Mouse (Mus musculus): ENCODE measurements around the gene Rflna. TPM values are rescaled to one million over a fixed set of nuclear protein-coding genes. Genes with fewer than 3 reads are reported as not detected.
A peak's percentile ranks its signal among the peaks of the same experiment; 100 is the strongest.

Gene Rflna
- polyA plus RNA-seq, 1 experiment from 2014 or later = 2.7 TPM

DNA sequence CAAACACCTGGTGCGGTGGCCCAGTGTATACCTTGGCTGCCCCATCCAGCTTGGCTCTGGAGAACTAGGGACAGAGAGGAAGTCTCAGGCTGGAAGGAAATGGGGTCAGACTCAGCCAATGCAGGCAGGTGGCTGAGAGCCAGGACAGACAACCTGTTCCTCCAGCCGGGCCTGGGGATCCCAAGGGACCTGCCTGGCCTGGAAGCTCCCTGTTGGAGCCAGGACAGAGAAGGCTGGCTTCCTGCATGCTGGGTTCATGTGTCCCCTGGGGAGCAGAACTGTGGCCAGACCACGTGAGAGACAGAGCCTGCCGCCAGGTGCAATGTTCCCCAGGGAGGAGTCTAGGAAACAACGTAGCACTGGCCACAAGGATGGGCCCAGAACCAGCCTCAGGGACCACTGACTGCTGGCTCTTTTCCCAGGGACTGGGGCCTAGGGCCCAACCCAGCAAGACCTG lies 37.1 kb downstream of the Rflna start:
- Histone ChIP-seq H3K4me1 (peaks cover 8% of the 10 kb centered on the region), H3K27ac (peak overlapping the region; percentile 36), H3K9me3 (replicated peaks) (no peaks in the 10 kb centered on the region), H3K36me3 (ENCODE audit: poor library complexity, severe bottlenecking) (peaks cover 93% of the 10 kb centered on the region), H3K4me3 (no peak overlapping the region), H3K9ac (no peak overlapping the region), H3K27me3 (no peaks in the 10 kb centered on the region), H3K4me2 (no peak overlapping the region)
- WGBS = 81% methylated on average over 5 of the region's 5 CpGs
- no peak for ATAC-seq

DNA sequence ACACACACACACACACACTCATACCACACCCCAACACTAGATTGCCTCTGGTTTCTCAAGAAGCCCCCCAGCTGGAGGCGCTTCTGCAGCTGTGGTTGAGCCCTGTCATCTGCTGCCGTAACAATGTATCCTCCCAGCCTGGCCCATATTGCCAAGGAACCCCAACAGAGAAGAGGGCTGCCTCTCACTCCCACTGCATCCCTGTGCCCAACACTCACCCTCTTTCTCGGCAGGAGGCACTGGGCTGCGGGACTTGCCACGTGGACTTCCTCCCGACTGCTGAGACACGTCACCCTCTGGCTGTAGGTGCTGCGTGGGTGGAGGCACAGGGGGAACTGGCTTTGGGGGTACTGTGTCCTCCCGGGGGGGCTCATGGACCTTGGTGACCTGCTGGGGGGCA lies 38.6 kb downstream of the Rflna start:
- Histone ChIP-seq H3K9me3 (replicated peaks) (no peaks in the 10 kb centered on the region), H3K4me2 (no peak overlapping the region), H3K4me1 (peaks cover 21% of the 10 kb centered on the region), H3K9ac (no peak overlapping the region), H3K4me3 (no peak overlapping the region), H3K27ac (peak overlapping the region; percentile 10; the same call in 1 of the 2 replicates), H3K36me3 (ENCODE audit: poor library complexity, severe bottlenecking) (peaks cover 90% of the 10 kb centered on the region), H3K27me3 (no peaks in the 10 kb centered on the region)
- WGBS = 92% methylated on average over 9 of the region's 9 CpGs
- no peak for ATAC-seq

DNA sequence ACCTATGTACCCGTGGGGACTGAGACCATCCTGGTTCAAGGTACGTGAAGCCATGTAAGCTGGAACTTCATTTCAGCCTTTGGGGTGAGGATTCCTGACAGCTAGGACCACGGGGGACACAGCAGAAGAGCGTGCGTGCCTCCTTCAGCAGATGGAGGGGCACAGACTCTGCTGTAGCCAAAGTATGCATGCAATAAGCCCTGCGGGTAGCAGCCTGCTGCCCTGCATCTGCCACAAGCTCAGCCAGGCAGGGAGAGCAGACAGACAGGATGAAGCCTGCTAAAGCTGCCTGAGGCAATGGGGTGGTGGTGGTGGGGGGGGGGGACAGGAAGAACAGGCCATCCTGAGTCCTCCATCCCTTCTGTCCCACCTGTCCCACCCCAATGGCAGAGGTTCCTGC lies 40.4 kb downstream of the Rflna start:
- no peak for ATAC-seq
- Histone ChIP-seq H3K4me2 (no peak overlapping the region), H3K9me3 (replicated peaks) (no peaks in the 10 kb centered on the region), H3K4me1 (peaks cover 22% of the 10 kb centered on the region), H3K27me3 (no peaks in the 10 kb centered on the region), H3K27ac (no peak overlapping the region), H3K9ac (no peak overlapping the region), H3K4me3 (no peak overlapping the region), H3K36me3 (ENCODE audit: poor library complexity, severe bottlenecking) (peaks cover 90% of the 10 kb centered on the region)
- 90% methylated on average over 6 of the region's 6 CpGs for WGBS

DNA sequence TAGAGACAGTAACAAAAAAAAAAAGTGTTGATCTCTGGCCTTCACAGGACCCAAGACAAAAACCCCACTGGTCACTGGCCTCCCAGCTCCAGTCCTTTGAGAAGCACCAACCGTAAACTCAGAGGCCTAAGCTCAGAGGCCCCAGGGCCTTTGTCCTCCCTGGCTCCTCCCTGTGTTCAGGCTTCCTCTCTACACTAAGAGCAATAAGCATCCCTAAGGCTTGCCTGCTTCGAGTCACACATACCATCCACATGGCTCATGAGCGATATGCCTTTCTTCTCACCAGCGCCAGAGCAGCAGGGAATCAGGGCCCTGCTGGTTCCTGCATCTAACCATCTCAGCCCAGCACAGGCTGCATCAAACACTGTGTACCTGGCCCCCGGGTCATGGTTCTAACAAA lies 42.2 kb downstream of the Rflna start:
- Histone ChIP-seq H3K9me3 (replicated peaks) (no peaks in the 10 kb centered on the region), H3K4me1 (peaks cover 22% of the 10 kb centered on the region), H3K9ac (no peak overlapping the region), H3K4me3 (no peak overlapping the region), H3K27me3 (no peaks in the 10 kb centered on the region), H3K4me2 (no peak overlapping the region), H3K27ac (peak overlapping the region; percentile 16; the same call in 1 of the 2 replicates), H3K36me3 (ENCODE audit: poor library complexity, severe bottlenecking) (peaks cover 90% of the 10 kb centered on the region)
- whole genome bisulfite sequencing = 7% methylated on average over 5 of the region's 5 CpGs
- no peak for ATAC-seq

DNA sequence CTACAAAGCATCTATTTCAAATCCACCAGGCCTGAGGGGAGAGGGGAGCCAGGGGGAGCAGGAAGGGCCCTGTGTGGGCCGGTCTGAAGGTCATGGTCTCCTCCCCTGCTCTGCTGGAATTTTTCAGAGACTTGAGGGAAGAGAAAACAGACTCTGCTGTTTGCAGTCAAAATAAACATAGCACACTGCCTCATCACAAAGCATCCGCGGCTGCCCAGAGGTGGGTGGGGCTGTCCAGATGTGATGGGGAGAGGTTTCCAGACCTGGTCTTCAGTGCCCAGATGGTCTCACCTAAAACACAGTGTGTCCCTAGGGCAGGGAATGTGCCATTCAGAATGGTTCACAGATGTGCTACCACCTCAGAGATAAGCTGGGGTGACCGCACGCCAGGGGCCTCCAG lies 43.4 kb downstream of the Rflna start:
- no peak overlapping the region for H3K4me3 ChIP-seq
- peaks cover 89% of the 10 kb centered on the region for H3K36me3 ChIP-seq (ENCODE audit: poor library complexity, severe bottlenecking)
- no peaks in the 10 kb centered on the region for H3K27me3 ChIP-seq
- WGBS = 80% methylated on average over 5 of the region's 5 CpGs
- H3K4me2 ChIP-seq = no peak overlapping the region
- H3K27ac ChIP-seq = no peak overlapping the region
- peaks cover 22% of the 10 kb centered on the region for H3K4me1 ChIP-seq
- ATAC-seq = no peak
- H3K9ac ChIP-seq = no peak overlapping the region
- H3K9me3 ChIP-seq (replicated peaks) = no peaks in the 10 kb centered on the region

DNA sequence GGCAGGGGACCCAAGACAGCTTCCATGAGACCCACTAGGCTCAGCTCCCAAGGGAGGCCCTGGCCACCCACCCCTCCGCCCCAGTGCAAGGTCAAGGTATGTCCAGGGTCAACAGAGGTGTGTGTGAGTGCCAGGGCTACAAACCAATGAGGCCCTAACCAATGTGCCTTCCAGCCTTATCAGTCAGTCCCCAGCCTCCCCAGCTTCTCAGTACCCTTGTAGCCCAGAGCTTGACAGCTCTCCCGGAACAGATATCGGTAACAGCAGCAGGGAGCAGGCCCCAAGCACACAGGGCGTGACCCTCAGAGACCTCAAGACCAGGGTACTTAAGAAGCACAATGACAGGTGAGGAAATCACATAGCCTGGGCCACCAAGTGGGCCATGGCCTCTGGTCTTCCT lies 46.5 kb downstream of the Rflna start:
- no peak for ATAC-seq
- Histone ChIP-seq H3K27ac (no peak overlapping the region), H3K4me1 (peaks cover 35% of the 10 kb centered on the region), H3K36me3 (ENCODE audit: poor library complexity, severe bottlenecking) (peaks cover 85% of the 10 kb centered on the region), H3K9me3 (replicated peaks) (no peaks in the 10 kb centered on the region), H3K9ac (no peak overlapping the region), H3K4me2 (no peak overlapping the region), H3K27me3 (no peaks in the 10 kb centered on the region), H3K4me3 (no peak overlapping the region)
- WGBS = 91% methylated on average over 4 of the region's 4 CpGs

DNA sequence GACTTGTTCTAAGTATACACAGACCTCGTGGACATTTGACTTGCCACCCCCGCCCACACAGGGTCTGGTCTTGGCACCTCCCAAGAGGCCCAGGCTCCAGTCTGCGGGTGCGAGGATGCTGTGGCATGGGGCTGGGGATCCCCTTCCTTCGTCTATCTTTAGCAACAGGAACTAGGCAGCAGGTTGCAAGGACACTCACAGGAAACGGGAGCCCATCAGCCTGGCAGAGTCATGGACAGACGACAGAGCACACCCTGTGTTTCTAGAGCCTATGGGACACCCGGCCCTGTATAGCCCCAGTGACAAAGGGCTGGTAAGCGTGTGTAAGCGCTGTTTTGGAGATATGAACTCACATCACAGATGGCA lies 49.2 kb downstream of the Rflna start:
- H3K4me3 ChIP-seq = no peak overlapping the region
- H3K36me3 ChIP-seq (ENCODE audit: poor library complexity, severe bottlenecking) = peaks cover 78% of the 10 kb centered on the region
- peak overlapping the region; percentile 61 for H3K27ac ChIP-seq
- no peaks in the 10 kb centered on the region for H3K9me3 ChIP-seq (replicated peaks)
- H3K4me2 ChIP-seq = no peak overlapping the region
- no peaks in the 10 kb centered on the region for H3K27me3 ChIP-seq
- H3K4me1 ChIP-seq = peaks cover 32% of the 10 kb centered on the region
- ATAC-seq = peak; percentile 28; the same call in 1 of the 2 replicates
- 0 out of 2 replicates have a peak overlapping the region, but pooled peaks have one; percentile 12 for H3K9ac ChIP-seq
- 82% methylated on average over 10 of the region's 10 CpGs for WGBS

DNA sequence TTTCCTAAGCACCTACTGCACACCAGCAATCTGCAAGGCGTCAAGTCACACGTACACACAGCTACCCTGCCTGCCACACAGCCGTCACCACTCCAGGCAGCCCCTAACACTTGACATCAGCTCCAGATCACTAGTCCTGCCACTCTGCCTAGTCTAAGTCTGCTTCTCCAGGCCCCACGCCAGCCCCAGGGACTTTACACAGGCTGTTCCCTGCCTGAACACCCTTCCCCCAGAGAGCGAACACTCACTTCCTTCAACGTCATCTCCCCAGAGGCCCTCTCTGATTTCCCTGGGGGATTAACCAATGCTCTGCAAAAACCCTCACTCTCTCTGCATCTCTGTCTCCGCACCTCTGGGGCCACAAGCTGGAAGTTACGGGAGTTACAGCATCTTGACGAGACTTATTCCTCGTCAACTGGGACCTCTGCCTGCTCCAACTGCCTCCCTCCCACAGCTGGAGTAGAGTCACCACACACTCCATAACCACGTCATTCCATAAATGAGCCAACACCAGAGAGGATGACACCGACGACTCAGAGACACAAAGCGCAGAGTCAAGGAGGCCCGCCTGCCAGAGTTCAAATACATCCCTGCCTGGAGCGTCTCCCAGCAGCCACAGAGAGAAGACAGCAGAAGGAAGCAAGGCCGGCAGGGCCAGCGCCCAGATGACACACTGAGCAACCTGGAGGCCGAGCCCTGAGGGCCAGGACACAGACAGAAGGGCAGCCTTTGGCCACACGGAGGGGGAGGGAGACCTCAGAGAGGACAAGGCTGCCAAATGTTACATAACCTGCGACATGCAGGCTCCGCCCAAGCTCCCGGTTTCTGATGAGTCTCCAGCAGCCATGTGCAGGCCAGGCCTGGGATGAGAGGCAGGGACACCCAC lies 49.8 kb downstream of the Rflna start:
- H3K27me3 ChIP-seq = no peaks in the 10 kb centered on the region
- H3K4me2 ChIP-seq = no peak overlapping the region
- H3K9me3 ChIP-seq (replicated peaks) = no peaks in the 10 kb centered on the region
- no peak overlapping the region for H3K4me3 ChIP-seq
- 73% methylated on average over 23 of the region's 23 CpGs for WGBS
- peak overlapping the region; percentile 61; the same call in 1 of the 2 replicates for H3K27ac ChIP-seq
- ATAC-seq = peak; percentile 25; the same call in 1 of the 2 replicates
- H3K4me1 ChIP-seq = peaks cover 38% of the 10 kb centered on the region
- H3K36me3 ChIP-seq (ENCODE audit: poor library complexity, severe bottlenecking) = peaks cover 72% of the 10 kb centered on the region
- peak overlapping the region; percentile 12; the same call in 1 of the 2 replicates for H3K9ac ChIP-seq

DNA sequence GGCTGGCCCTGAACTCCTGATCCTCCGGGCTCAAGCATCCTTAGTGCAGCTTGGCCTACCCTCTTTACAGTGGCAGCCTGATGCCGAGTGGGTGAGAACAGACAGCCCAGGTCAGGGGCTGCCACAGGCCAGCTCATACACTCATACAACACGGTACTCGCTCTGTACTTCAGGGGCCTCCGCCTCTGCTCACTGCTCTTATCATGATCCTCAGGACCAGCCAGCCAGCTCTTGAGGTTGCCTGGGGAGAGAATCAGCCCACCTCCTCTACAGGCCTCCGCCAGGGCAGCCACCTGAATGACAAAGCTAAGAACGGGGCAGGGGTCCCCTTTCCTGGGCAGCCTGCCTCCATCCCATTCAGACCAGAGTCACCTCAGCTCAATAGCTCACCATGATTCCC lies 50.6 kb downstream of the Rflna start:
- H3K27ac ChIP-seq = peak overlapping the region; percentile 17; the same call in 1 of the 2 replicates
- H3K9ac ChIP-seq = no peak overlapping the region
- H3K4me3 ChIP-seq = no peak overlapping the region
- no peak overlapping the region for H3K4me2 ChIP-seq
- H3K27me3 ChIP-seq = no peaks in the 10 kb centered on the region
- H3K36me3 ChIP-seq (ENCODE audit: poor library complexity, severe bottlenecking) = peaks cover 64% of the 10 kb centered on the region
- WGBS = 67% methylated on average over 7 of the region's 7 CpGs
- H3K4me1 ChIP-seq = peaks cover 46% of the 10 kb centered on the region
- H3K9me3 ChIP-seq (replicated peaks) = no peaks in the 10 kb centered on the region
- no peak for ATAC-seq

DNA sequence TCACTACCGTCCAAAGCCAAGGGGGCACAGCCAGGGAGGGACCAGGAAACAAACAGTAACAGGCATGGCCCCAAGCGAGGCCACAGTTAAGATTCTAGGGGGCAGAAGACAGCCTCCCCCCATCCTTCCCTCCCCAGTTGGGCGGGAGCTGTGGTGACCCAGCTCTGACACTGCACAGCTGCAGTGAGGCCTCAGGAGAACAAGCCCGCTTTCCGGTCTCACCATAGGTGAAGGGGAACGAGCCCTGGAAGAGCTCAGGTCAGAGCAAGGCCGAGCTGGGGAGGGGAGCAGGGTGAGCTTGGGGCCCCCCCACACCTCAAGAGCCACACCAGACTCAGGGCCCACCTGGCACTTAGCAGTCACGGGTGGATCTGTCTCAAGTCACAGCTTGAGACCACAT lies 52.9 kb downstream of the Rflna start:
- Histone ChIP-seq H3K36me3 (ENCODE audit: poor library complexity, severe bottlenecking) (peaks cover 41% of the 10 kb centered on the region), H3K9me3 (replicated peaks) (no peaks in the 10 kb centered on the region), H3K27ac (no peak overlapping the region), H3K9ac (0 out of 2 replicates have a peak overlapping the region, but pooled peaks have one; percentile 30), H3K27me3 (no peaks in the 10 kb centered on the region), H3K4me1 (peaks cover 65% of the 10 kb centered on the region), H3K4me2 (0 out of 2 replicates have a peak overlapping the region, but pooled peaks have one; percentile 2), H3K4me3 (no peak overlapping the region)
- ATAC-seq = no peak
- 57% methylated on average over 8 of the region's 8 CpGs for WGBS

DNA sequence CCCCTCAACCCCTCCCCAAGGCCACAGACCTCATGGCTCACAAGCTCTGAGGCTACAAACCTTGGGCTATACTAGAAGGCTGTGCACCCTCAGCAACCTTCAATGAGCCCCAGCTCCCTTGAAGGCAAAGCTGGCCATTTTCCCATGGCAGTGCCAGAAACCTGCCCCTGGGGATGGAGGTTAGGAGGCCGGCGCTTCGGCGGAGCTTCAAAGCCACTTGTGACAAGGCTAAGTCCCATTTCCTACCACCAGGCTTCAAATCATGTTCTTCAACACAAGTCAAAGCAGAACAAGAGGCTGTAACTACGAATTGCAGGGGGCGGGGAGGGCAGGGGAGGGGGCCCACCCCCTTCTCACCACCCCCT lies 53.3 kb downstream of the Rflna start:
- Histone ChIP-seq H3K4me2 (peak overlapping the region; percentile 2; the same call in 1 of the 2 replicates), H3K9me3 (replicated peaks) (no peaks in the 10 kb centered on the region), H3K4me1 (peaks cover 65% of the 10 kb centered on the region), H3K27me3 (no peaks in the 10 kb centered on the region), H3K9ac (0 out of 2 replicates have a peak overlapping the region, but pooled peaks have one; percentile 30), H3K27ac (no peak overlapping the region), H3K36me3 (ENCODE audit: poor library complexity, severe bottlenecking) (peaks cover 38% of the 10 kb centered on the region), H3K4me3 (no peak overlapping the region)
- WGBS = 8% methylated on average over 6 of the region's 6 CpGs
- no peak for ATAC-seq

DNA sequence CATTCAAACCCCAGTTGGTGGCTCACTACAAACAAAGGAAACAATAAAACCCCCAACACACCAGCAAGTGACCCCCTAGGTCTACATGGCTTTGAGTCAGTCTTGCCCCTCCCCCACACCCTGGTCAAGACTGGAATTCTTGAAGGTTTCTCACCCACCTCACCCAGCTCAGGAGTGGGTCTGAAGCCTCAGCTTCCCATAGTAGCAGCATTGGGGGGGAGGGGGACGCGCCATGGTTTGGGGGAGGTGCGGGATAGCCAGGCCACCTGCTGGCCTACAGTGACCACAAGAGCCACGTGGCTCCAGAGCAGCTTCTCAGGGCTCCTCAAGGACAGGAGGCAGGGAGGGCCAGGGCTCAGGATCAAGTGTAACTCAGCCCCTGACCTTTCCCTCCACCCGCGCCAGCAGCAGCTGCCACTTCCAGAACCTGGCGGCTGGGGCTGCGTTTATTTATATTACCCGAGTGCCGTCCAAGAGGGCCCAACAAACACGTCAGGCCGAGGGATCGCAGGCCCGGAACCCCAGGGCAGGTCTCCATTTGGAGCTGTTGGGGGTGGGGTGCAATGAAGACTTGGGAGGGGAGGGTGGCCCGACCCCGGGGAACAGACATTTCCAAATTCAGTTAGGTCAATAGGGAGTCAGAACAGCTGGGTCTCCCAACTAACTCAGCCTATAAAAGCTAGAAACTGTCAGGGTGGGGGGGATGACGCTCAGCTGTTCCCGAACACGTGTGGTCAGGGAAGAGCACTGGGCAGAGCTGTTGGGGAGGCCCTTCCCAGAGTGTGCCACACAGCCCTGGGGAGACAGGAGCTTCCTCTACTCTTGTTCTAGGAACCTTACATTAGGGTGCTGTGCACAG lies 53.9 kb downstream of the Rflna start:
- Histone ChIP-seq H3K9me3 (replicated peaks) (no peaks in the 10 kb centered on the region), H3K4me3 (no peak overlapping the region), H3K4me2 (peak overlapping the region; percentile 58; the same call in 1 of the 2 replicates), H3K4me1 (peaks cover 65% of the 10 kb centered on the region), H3K9ac (peak overlapping the region; percentile 64), H3K27ac (peak overlapping the region; percentile 59), H3K36me3 (ENCODE audit: poor library complexity, severe bottlenecking) (peaks cover 38% of the 10 kb centered on the region), H3K27me3 (no peaks in the 10 kb centered on the region)
- no peak for ATAC-seq
- 8% methylated on average over 19 of the region's 19 CpGs for WGBS
